Mouse (Mus musculus): ENCODE data around the gene Npnt. TPM values are rescaled to one million over a fixed set of nuclear protein-coding genes. Genes with fewer than 3 reads are reported as not detected.

The Npnt gene
- polyA plus RNA-seq, 1 experiment from 2014 or later, result 25.9 TPM

DNA sequence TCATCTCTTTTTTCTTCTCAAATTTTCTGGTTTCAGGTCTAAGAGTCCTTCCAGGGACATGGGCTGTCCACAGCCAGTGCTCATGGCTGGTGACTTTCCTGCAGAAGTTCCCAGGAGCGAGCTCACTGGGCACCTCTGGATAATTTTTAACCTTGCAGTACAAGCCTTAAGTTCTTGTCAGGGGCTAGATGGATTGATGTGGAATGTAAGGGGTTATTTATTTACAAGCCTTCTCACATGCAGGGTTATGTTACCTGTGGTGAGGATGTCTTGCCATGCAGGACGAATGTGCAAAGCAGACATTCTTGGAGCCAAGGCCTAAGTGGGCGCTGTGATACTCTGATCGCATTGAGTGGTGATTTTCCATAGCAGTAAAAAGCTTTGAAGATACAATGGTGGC lies 84.5 kb downstream of the Npnt start:
- no peak overlapping the region for H3K4me3 ChIP-seq
- ATAC-seq (ENCODE audit: insufficient number of reproducible peaks, insufficient read depth, low FRiP score, low TSS enrichment), result no peak
- 85% methylated on average over 4 of the region's 4 CpGs for WGBS
- H3K4me1 ChIP-seq, result no peaks in the 10 kb centered on the region
- H3K4me2 ChIP-seq (replicated peaks), result no peak overlapping the region
- H3K9ac ChIP-seq, result no peak overlapping the region
- no peaks in the 10 kb centered on the region for H3K27me3 ChIP-seq
- no peak overlapping the region for H3K27ac ChIP-seq
- H3K9me3 ChIP-seq, result no peaks in the 10 kb centered on the region
- no peaks in the 10 kb centered on the region for H3K36me3 ChIP-seq

DNA sequence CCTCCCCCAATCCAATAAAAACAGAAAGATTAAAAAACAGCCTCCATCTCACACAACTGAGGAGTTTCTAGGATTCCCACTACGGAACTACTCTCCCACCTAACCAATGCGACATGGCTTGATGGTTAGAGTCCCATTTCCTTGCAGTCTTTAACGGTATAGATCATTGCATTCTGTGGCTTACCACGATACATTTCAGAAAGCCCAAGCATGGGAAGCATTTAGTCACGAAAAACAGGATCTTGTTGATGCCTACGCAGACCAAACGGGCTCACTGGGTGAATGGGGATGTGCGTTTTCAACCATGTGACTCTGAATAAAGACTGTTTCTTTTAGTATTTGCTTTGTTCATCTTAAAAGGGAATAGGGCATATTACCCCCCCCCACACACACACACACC lies 85.1 kb downstream of the Npnt start:
- Histone ChIP-seq H3K9me3 (no peaks in the 10 kb centered on the region), H3K4me2 (replicated peaks) (no peak overlapping the region), H3K27me3 (no peaks in the 10 kb centered on the region), H3K36me3 (no peaks in the 10 kb centered on the region), H3K9ac (no peak overlapping the region), H3K27ac (no peak overlapping the region), H3K4me1 (no peaks in the 10 kb centered on the region), H3K4me3 (no peak overlapping the region)
- 77% methylated on average over 8 of the region's 8 CpGs for WGBS
- ATAC-seq (ENCODE audit: insufficient number of reproducible peaks, insufficient read depth, low FRiP score, low TSS enrichment), result no peak

DNA sequence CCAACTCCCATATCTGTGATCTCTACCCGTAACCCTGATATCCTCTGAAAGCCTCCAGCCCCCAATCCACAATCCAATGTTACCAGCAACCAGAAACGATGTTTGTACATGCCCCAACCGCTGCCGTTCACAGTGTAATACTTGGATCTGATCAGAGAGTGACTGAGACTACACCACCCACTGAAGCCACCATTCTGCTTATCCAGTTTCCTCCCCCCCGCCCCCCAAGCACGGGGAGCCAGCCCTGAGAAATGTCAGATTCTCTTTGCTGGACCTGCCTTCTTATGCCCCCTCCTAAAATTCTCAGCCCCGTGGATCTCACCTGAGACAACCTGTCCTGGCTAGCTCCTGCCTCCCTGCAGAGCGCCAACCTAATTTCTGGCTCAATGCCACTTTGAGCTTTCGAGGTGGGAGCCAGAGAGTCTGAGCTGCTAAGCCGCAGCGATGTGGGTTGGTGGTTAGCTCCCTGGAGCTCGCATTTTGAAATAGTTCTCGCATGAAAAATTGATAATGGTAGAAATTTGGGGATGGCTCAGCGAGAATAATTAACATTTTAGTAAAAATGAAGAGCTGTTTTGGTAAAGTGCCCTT lies 85.7 kb downstream of the Npnt start:
- no peaks in the 10 kb centered on the region for H3K36me3 ChIP-seq
- no peak overlapping the region for H3K27ac ChIP-seq
- H3K27me3 ChIP-seq, result no peaks in the 10 kb centered on the region
- H3K4me1 ChIP-seq, result no peaks in the 10 kb centered on the region
- no peak overlapping the region for H3K4me3 ChIP-seq
- H3K4me2 ChIP-seq (replicated peaks), result no peak overlapping the region
- no peak for ATAC-seq (ENCODE audit: insufficient number of reproducible peaks, insufficient read depth, low FRiP score, low TSS enrichment)
- WGBS, result 69% methylated on average over 14 of the region's 14 CpGs
- no peaks in the 10 kb centered on the region for H3K9me3 ChIP-seq
- no peak overlapping the region for H3K9ac ChIP-seq

DNA sequence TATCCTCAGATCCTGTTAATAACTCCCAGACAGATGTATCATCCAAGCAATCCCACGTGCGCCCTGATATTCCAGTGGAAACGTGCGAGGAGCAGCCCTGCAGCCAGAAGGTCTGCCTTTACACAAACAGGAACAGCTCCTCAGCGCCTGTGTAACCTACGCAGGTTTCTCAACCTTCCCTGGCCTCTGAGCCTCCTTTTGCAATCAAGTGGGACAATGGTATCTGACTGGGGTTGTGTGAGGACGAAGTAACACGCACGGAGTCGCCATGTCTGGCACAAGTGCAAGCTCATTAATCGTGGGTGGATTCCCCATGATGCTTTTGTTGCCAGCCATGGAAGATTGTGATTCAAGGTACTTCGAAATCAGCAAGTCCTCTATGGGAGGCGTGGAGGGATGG lies 86.2 kb downstream of the Npnt start:
- Histone ChIP-seq H3K36me3 (no peaks in the 10 kb centered on the region), H3K4me2 (replicated peaks) (no peak overlapping the region), H3K4me3 (no peak overlapping the region), H3K9me3 (no peaks in the 10 kb centered on the region), H3K9ac (no peak overlapping the region), H3K27ac (no peak overlapping the region), H3K4me1 (no peaks in the 10 kb centered on the region; the same call in 1 of the 2 replicates), H3K27me3 (no peaks in the 10 kb centered on the region)
- WGBS, result 80% methylated on average over 13 of the region's 13 CpGs
- no peak for ATAC-seq (ENCODE audit: insufficient number of reproducible peaks, insufficient read depth, low FRiP score, low TSS enrichment)

DNA sequence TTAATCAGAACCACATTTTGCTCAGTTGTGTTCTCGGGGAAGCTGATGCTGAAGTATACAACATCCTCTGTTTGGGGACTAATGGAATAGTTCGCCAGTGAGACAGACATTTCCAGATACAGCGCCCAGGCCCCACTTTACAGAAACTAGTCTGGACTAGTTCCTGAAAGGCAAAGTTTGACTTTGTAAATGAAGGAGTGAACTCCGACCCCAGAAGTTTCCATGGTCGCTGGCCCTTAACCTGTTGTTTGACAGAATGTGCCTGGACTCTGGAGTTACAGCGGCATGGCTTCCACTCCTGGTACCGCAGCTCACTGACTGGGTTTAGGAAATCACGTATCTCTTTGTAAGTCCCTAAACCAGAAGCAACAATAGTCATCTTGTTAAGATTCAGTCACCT lies 89.3 kb downstream of the Npnt start:
- ATAC-seq (ENCODE audit: insufficient number of reproducible peaks, insufficient read depth, low FRiP score, low TSS enrichment), result no peak
- H3K4me1 ChIP-seq, result peaks cover 7% of the 10 kb centered on the region
- WGBS, result 57% methylated on average over 8 of the region's 8 CpGs
- no peaks in the 10 kb centered on the region for H3K27me3 ChIP-seq
- no peak overlapping the region for H3K9ac ChIP-seq
- no peaks in the 10 kb centered on the region for H3K36me3 ChIP-seq
- no peak overlapping the region for H3K4me3 ChIP-seq
- no peaks in the 10 kb centered on the region for H3K9me3 ChIP-seq
- H3K27ac ChIP-seq, result no peak overlapping the region
- no peak overlapping the region for H3K4me2 ChIP-seq (replicated peaks)

DNA sequence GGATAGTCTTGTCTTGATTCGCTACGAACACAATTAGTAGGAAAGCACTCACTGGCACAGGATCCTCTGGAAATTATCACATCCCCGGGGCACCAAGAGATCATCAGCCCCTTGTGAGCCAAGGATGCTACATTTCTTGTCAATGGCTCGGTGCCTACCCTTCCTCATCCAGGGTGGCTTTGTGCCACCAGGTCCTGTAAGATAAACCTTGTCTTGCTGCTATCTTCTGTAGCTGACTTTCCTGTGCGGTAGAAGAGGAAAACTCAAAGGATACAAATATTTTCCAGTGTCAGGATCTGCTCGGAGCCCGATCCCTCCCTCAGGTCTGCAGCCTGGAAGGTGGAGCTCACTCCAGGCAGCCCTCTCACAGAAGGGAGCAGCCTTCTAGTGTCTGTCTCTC lies 90.5 kb downstream of the Npnt start:
- no peak for ATAC-seq (ENCODE audit: insufficient number of reproducible peaks, insufficient read depth, low FRiP score, low TSS enrichment)
- Histone ChIP-seq H3K4me2 (replicated peaks) (no peak overlapping the region), H3K9ac (no peak overlapping the region), H3K9me3 (no peaks in the 10 kb centered on the region), H3K4me3 (no peak overlapping the region), H3K4me1 (peaks cover 10% of the 10 kb centered on the region), H3K27ac (no peak overlapping the region), H3K36me3 (no peaks in the 10 kb centered on the region), H3K27me3 (no peaks in the 10 kb centered on the region)
- 88% methylated on average over 7 of the region's 7 CpGs for WGBS

DNA sequence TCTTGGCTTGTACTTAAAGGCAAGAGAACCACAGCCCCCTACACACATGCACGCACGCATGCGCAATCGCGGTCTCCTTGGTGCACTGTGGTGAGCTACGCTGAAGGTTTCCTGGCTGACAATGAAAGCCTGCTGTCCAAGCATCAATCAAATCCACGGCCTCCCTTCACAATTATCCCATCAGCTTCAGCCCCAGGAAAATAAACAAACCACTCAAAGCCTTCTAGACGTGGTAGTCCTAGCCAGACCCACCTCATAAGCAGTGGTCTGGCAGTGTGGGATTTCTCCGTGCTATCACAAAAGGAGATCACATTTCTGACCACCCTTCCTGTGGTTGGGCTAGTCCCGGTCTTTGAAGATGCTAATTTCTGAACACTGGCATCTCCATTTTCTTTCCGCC lies 91.2 kb downstream of the Npnt start:
- Histone ChIP-seq H3K4me2 (replicated peaks) (no peak overlapping the region), H3K9me3 (no peaks in the 10 kb centered on the region), H3K4me3 (no peak overlapping the region), H3K4me1 (peaks cover 10% of the 10 kb centered on the region), H3K27ac (no peak overlapping the region), H3K9ac (no peak overlapping the region), H3K36me3 (no peaks in the 10 kb centered on the region), H3K27me3 (no peaks in the 10 kb centered on the region)
- no peak for ATAC-seq (ENCODE audit: insufficient number of reproducible peaks, insufficient read depth, low FRiP score, low TSS enrichment)
- 62% methylated on average over 11 of the region's 11 CpGs for WGBS

DNA sequence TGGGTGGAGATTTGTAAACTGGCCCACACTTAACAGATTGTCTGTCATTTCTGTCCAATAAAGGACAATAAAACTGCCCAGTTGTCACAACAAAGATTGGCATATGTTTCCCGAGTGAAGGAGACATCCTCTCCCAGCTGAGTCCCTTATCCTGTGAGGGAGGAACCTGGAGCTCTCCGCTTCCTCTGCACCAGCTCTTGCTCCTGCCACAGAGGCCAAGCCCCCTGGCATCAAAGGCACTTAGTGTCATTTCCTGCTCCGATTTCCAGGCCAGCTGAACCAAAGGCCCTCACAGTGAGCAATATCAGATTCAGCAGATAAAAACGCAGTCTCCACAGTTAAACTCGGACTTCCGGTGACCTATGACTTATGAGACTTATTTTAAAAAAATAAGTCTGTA lies 93.4 kb downstream of the Npnt start:
- peaks cover 10% of the 10 kb centered on the region for H3K4me1 ChIP-seq

DNA sequence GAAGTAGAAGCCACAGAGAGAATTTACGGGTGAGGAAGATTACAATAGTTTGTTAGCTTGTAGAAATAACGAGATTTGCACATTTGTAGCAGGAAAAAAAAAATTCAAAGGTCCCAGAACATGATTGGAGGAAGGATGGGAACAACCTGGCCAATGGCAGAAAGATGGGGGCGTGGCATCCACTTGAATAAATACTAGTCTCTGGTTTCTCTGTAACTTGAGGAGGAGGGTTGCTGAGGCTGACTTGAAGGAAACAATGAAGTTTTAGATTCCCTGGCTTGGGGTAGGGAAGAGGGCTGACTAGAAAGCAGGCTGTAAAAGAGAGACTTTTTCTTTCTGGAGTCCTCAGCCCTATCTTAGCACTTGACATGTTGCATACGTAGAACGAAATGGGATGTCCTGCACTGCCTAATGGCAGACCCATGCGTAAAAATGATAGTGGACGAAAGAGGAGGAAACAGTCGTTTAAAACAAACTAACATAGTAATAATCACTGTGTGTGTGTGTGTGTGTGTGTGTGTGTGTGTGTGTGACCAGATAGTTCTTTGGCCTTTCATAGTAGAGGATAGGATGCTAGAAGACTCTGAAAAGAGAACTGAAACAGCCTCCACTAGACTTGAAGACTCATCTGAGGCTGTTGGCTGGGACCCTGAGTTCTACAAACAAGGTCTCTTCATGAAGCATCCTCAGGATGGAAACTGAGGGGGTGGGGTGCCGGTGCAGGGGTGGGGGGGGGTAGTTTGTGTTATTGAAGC lies 94.5 kb downstream of the Npnt start:
- peak; percentile 65; the same call in 1 of the 2 replicates for ATAC-seq (ENCODE audit: insufficient number of reproducible peaks, insufficient read depth, low FRiP score, low TSS enrichment)
- no peak overlapping the region for H3K4me2 ChIP-seq (replicated peaks)
- H3K4me3 ChIP-seq, result no peak overlapping the region
- H3K27me3 ChIP-seq, result no peaks in the 10 kb centered on the region
- peak overlapping the region; percentile 46; the same call in 1 of the 2 replicates for H3K27ac ChIP-seq
- H3K9ac ChIP-seq, result no peak overlapping the region
- H3K9me3 ChIP-seq, result no peaks in the 10 kb centered on the region
- H3K36me3 ChIP-seq, result no peaks in the 10 kb centered on the region
- 43% methylated on average over 9 of the region's 9 CpGs for WGBS
- H3K4me1 ChIP-seq, result peaks cover 10% of the 10 kb centered on the region

More for the DNA sequence above, 93.4 kb downstream of the Npnt start:
- H3K4me3 ChIP-seq, result no peak overlapping the region
- H3K27me3 ChIP-seq, result no peaks in the 10 kb centered on the region
- no peak overlapping the region for H3K9ac ChIP-seq
- no peak overlapping the region for H3K27ac ChIP-seq
- 23% methylated on average over 6 of the region's 6 CpGs for WGBS
- no peak overlapping the region for H3K4me2 ChIP-seq (replicated peaks)
- no peaks in the 10 kb centered on the region for H3K36me3 ChIP-seq
- no peaks in the 10 kb centered on the region for H3K9me3 ChIP-seq
- ATAC-seq (ENCODE audit: insufficient number of reproducible peaks, insufficient read depth, low FRiP score, low TSS enrichment), result no peak

DNA sequence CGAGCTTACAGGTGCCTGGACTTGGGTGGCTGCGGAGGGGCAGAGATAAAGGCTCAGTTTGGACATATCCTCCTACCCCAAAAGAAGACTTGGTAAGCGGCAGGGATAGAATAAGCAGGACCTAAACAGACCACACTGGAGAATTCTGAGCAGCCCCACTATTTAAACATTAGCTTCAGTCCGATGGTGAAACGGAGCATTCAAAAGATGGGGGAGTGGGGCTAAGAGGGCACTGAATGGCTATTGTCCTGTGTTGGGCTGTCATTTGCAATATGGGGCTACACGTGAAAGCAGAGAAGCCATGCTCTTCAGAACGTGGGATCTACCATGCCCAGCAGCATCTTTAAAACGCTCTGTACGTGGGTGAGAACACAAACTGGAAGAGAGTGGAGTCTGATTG lies 95.8 kb downstream of the Npnt start:
- H3K4me3 ChIP-seq, result no peak overlapping the region
- H3K9me3 ChIP-seq, result no peaks in the 10 kb centered on the region
- peaks cover 10% of the 10 kb centered on the region for H3K4me1 ChIP-seq
- no peaks in the 10 kb centered on the region for H3K27me3 ChIP-seq
- H3K9ac ChIP-seq, result no peak overlapping the region
- H3K4me2 ChIP-seq (replicated peaks), result no peak overlapping the region
- no peaks in the 10 kb centered on the region for H3K36me3 ChIP-seq
- no peak overlapping the region for H3K27ac ChIP-seq
- ATAC-seq (ENCODE audit: insufficient number of reproducible peaks, insufficient read depth, low FRiP score, low TSS enrichment), result no peak
- WGBS, result 85% methylated on average over 9 of the region's 9 CpGs

DNA sequence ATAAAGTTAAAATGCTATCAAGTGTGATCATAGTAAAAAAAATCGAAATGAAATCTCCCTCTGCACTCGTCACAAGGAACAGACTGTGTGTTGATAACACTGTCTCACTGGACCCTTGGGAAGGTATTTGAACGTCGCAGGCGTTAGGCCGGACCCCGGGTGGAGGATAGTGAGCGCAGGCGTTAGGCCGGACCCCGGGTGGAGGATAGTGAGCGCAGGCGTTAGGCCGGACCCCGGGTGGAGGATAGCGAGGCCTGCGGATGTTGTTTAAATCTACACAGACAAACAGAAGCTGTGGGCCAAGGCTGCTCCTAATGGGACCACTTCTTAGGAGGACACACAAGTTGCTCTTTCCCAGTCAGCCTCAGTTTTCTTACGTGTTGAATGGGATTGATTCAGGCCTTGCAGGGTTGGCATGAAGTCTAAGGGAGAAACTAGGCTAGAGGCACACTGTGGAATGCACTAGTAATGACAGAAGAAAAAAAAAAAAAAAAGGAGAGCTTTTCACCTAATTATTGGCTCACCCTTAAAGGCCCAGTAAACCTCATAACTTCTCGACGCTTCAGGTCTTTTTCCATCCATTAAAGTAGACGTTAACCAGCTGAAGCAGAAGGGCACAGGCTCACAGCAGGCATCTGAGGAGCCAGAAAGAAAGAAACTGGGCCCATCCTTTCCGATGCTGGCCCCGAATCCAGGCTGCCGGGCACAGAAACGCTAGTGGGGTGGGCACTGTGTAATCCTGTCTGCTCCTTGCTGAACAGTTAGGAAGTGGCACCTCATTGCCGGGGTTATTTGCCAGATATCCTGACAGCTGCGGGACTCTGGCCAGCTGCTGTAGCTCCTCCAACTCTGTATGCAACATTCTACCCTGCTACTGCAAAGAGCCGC lies 98.0 kb downstream of the Npnt start:
- Histone ChIP-seq H3K27ac (no peak overlapping the region), H3K9ac (no peak overlapping the region), H3K9me3 (no peaks in the 10 kb centered on the region), H3K4me1 (peaks cover 6% of the 10 kb centered on the region), H3K4me2 (replicated peaks) (no peak overlapping the region), H3K36me3 (no peaks in the 10 kb centered on the region), H3K27me3 (no peaks in the 10 kb centered on the region), H3K4me3 (no peak overlapping the region)
- ATAC-seq (ENCODE audit: insufficient number of reproducible peaks, insufficient read depth, low FRiP score, low TSS enrichment), result no peak
- WGBS, result 70% methylated on average over 28 of the region's 28 CpGs

DNA sequence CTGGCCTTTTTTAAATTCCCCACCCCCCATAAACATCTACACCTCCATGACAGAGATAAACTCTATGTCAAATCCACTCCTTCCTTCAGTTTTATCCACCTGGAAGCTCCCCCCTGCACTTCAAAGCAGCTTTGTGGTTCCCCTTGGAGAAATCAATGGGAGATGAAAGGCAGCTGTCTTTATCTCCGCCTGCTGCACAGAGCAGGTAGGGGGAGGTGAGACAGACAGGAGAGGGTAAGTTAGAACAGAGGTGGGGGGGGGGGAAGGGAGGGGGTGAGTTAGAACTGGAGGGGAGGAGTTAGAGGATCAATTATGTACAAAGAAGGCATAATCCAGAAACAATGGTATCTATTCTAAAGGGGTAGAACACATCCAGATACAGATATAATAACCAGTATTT lies 98.7 kb downstream of the Npnt start:
- no peaks in the 10 kb centered on the region for H3K36me3 ChIP-seq
- no peak overlapping the region for H3K4me3 ChIP-seq
- H3K27me3 ChIP-seq, result no peaks in the 10 kb centered on the region
- ATAC-seq (ENCODE audit: insufficient number of reproducible peaks, insufficient read depth, low FRiP score, low TSS enrichment), result no peak
- 32% methylated on average over 1 of the region's 1 CpGs for WGBS
- no peak overlapping the region for H3K27ac ChIP-seq
- H3K9me3 ChIP-seq, result no peaks in the 10 kb centered on the region
- H3K4me2 ChIP-seq (replicated peaks), result no peak overlapping the region
- H3K4me1 ChIP-seq, result peaks cover 6% of the 10 kb centered on the region; the same call in 1 of the 2 replicates
- H3K9ac ChIP-seq, result no peak overlapping the region
